Mouse (Mus musculus) frontal cortex, postnatal 25 days (tissue): ENCODE measurements around the gene Tex13a.

ENCODE experiments used
- DNase-seq, 2 experiments: peaks; one replicate each; pipeline ENCODE4 v3.0.0; 2022; ENCODE audit warnings: low spot score in 2 of 2

The Tex13a gene

GRCm38 (mm10) chrX:138209480-138209879, at the start of gene Tex13a:
Gene Tex13a, minus strand, starts transcription at chrX:138209580.
- DNase-seq = no peak

GRCm38 (mm10) chrX:138234626-138235025, 25.2 kb upstream of the Tex13a start:
- no peak for DNase-seq

GRCm38 (mm10) chrX:138170146-138170545, 39.2 kb downstream of the Tex13a start:
- DNase-seq = peak in 1 of 2 experiments; percentile 3
